Mouse (Mus musculus): ENCODE measurements around the gene Sv2a.

DNA sequence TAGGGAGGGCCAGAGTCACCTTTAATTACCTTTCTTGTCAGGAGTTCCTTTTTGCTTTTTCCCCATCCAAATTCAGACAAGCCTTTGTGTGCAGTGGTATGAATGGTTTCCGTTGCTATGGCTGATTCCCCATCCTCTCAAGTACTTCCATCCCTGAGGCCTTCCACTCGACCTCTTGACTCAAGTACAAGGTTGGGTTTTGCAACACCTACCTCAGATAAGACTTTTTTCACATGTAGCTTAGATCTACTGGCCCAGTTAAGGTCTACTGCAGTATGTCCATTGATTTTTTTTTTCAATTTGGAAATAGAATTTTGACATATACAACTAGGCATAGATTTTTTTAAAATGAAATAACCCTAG, 50.8 kb downstream of the Sv2a start:
- TF ChIP-seq CTCF (IDR thresholded peaks at IDR 0.05; ENCODE audit: borderline replicate concordance, control insufficient read depth, extremely low read depth, insufficient read depth, low read length, poor library complexity) (no peak), POLR2A (IDR thresholded peaks at IDR 0.05; ENCODE audit: control insufficient read depth, extremely low read depth, insufficient read depth, low read length, poor library complexity) (no peak)
